Mouse (Mus musculus) gastrocnemius, postnatal 36 days (tissue): ENCODE measurements around the gene AC124108.1. TPM values are rescaled to one million over a fixed set of nuclear protein-coding genes. Genes with fewer than 3 reads are reported as not detected.
A peak's percentile ranks its signal among the peaks of the same experiment; 100 is the strongest.

Experiments used
- DNase-seq, 2 experiments: peaks; one replicate each; pipeline ENCODE4 v3.0.0; 2022
- intact Hi-C: fragments of 180-260 bp; cut with DNase I; formaldehyde crosslinking; loops from one replicate; pipeline ENCODE4 v1.15.1; 2025
- total RNA-seq, 2 experiments: library from RNA; stranded (reverse); gene quantifications; 2 replicates each; pipeline ENCODE4 v1.2.3; 2021

Gene AC124108.1
- total RNA-seq, 2 experiments from 2014 or later: not detected

DNA sequence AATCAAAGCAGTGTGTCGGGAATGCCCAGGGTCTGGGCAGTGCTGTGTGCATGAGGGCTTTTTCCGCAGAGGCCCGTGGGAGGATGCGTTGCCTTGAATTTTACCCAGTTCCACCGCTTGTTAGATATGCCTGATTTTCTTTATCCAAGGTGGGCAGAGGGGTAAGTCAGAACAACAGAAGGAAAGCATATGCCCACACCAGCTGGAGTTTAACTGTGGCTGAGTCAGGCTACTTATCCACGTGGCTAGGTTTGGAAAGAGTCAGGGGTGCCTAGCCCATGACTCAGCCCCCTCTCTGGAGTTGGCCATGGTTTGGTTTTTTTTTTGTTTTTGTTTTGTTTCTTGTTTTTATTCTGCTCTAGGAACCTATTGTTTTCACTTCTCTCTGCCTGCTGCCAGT lies 8.0 kb downstream of the AC124108.1 start:
- DNase-seq: no peak
- intact Hi-C loops: no loop called here

- no peak for DNase-seq
- intact Hi-C loops: loop anchor here (5.0 kb wide), 1 partner anchor 33 kb away; no protein-coding TSS in a partner anchor
Measured at GRCm38 (mm10) chr1:132199934-132200333, 8.7 kb downstream of the AC124108.1 start.

DNA sequence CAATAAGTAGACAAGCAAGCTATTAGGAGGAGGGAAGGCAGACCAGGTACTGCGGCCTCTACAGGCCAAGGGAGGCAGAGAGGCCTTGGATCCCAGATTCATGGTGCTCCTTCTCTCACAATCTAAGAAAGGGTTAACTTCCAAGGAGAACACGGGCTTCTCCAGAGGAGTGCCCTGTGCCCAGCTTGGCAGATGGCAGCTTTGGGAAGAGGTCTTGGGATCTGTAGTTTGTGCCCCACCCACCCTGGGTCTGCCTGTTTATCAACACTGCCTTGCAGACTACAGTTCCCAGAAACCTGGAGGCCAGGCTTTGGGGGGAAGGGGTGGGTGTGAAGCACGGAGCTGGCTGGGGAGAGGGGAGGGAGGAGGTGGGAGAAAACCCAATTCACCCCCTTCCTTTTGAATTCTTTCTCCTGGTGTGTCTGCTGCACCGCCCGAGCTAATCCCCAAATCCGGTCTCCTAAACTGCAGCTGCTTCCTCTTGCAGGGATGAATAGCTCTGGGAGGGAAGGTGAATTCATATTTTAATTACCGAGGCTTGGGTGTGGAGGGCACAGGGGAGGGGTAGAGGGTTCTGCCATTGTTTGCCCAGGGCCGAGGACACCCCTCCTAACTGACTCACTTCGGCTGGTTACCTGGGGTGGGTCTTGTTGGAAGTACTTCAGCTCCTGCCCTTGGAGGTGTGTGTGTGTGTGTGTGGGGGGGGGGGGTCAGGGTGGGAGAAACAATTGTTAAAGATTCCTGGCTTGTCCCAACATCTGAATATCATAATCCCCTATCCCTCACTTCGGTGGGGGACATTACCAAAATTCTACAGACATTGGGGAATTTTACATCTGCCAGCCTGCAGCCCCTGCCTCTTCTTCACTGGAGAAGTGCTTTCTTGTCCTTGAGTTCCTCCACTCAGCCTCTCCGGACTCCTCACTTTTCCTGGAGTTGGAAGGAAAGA lies 9.6 kb downstream of the AC124108.1 start:
- intact Hi-C loops: loop anchor here (5.0 kb wide), 1 partner anchor 34 kb away; no protein-coding TSS in a partner anchor
- no peak for DNase-seq

DNA sequence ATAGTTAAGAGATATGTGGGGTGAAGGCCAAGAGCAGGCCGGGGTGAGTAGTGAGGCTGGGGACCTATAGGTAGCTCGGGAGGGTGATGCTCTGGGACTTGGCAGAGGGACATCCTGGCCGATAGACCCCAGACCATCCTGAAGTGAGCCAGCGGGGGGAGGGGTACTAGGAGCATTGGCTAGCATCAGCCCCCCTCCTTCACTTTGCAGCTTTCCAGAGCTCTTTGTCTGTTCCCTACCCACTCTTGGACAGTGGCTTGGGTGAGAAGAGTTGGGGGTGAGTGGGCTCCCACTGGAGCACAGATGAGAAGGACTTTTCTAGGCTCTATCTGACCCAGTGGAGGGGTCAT lies 10.2 kb downstream of the AC124108.1 start:
- intact Hi-C loops: loop anchor here (5.0 kb wide), 1 partner anchor 34 kb away; no protein-coding TSS in a partner anchor
- no peak for DNase-seq

- intact Hi-C loops: loop anchor here (5.0 kb wide), 1 partner anchor 35 kb away; no protein-coding TSS in a partner anchor
- DNase-seq: no peak
Measured at GRCm38 (mm10) chr1:132201936-132202335, 10.7 kb downstream of the AC124108.1 start.

GRCm38 (mm10) chr1:132202771-132203170 lies 11.5 kb downstream of the AC124108.1 start:
- DNase-seq: no peak
- intact Hi-C loops: loop anchor here (5.0 kb wide), 1 partner anchor 35 kb away; no protein-coding TSS in a partner anchor

DNA sequence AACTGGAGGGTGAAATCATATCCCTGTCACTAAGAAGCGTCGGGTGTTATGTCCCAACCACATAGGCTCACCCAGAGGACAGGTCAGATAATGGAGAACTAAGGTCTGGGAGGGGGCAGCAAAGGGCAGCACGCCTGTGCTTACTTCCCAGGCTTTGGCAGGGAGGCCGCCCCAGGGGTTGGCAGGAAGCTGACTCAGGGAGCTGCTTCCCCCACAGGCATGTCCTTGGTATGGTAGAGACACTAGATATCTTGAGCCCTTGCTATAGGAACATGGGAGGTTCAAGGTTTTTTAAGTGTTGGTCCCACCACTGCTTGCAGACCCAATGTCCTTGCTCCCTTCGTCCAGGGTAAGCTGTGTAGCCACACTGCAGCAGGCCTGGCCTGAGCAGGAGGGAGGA lies 14.7 kb downstream of the AC124108.1 start:
- intact Hi-C loops: no loop called here
- no peak for DNase-seq

- intact Hi-C loops: no loop called here
- no peak for DNase-seq
Measured at GRCm38 (mm10) chr1:132206828-132207227, 15.6 kb downstream of the AC124108.1 start.

DNA sequence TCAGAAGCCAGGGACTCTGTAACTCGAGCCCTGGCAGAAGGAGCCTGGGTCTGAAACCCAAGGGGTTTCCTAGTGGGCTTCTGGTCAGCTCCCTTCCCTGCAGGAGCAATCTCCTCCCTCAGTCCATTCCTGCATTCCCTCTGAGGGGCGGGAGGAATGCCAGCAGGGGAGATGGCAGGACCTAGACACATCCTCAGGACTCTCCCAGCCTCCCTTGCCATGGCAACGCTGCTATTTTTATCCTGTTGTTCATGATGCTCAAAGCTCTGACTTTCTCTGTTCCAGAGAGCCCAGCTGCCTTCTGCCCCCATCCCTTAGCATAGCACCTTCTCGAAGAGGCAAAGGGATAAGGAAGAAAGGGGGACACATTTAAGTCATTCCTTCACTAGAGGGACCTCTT lies 16.9 kb downstream of the AC124108.1 start:
- DNase-seq: no peak
- intact Hi-C loops: no loop called here

DNA sequence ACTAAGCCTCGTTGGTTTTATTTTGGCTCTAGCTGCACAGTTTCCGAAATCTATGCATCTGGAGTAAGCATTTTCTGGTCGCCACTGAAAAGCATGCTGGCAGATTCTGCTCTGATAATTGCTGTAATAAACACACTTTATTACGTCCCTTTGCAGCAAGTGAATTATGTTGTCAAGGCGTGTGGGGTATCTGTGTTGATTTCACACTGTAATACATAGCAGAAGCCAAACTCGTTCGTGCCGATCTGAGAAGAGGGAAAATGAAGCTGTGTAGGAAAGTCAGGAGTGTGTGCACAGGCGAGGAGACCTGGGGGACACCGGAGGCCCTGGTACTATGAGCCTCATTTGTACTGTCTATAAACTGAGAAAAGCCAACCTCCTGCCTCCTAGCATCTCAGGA lies 18.1 kb downstream of the AC124108.1 start:
- DNase-seq: no peak
- intact Hi-C loops: no loop called here

DNA sequence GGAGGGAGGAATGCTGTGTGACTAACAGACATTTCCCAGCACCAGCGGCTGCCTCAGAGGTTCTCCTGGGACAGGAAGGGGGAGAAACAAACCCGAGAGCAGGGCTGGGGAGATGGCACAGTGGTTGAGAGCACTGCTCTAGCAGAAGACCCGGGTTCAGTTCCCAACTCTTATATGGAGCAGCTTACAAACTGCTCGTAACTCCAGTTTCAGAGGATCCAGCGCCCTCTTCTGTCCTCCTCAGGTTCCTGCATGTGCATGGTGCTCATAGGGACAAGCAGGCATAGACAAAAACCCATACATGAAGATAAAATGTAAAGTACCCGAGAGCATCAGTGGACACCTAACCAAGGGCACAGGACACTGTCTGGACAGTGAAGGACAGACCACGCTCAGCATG lies 19.7 kb downstream of the AC124108.1 start:
- intact Hi-C loops: loop anchor here (5.0 kb wide), 1 partner anchor 96 kb away; no protein-coding TSS in a partner anchor
- no peak for DNase-seq

DNA sequence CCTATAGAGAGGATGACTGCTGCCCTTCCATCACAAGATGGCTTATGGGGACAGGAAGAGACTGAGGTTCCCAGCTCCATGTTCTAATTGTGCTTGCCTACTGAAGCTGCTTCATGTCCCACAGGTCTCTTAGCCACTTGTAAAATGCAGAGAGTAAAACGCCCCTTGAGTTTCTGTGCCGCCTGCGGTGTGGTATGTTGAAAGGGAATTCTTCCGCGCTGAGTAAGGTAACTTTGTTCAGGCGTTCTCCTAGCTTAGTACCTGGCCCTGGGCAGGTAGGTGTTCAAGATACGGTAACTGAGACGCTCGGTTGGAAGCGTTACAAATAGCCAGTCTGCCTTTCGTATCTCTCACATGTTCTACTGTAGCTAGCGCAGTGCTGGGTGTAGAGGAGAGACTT lies 20.4 kb downstream of the AC124108.1 start:
- no peak for DNase-seq
- intact Hi-C loops: loop anchor here (5.0 kb wide), 1 partner anchor 96 kb away; no protein-coding TSS in a partner anchor

DNA sequence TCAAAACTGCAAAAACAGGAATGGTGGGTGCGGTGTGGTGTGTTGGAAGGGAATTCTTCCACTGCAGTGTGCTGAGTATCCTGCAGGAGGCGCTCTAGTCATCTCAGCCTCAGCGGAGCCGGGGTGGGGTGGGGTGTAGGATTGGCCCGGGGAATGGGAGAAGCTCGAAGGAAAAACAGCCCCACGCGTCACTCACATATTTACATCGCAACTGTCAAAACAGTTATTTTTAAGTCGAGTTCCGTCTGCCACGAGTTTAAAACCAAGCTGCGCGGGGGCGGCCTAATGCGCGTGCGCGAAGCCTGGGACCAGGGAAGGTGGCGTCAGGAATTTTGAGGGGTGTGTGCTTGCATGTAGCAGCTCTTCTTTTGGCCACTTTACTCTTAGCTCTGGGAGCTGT lies 21.0 kb downstream of the AC124108.1 start:
- DNase-seq: peak; percentile 46 to 49
- intact Hi-C loops: loop anchor here (5.0 kb wide), 1 partner anchor 95 kb away; no protein-coding TSS in a partner anchor

- intact Hi-C loops: loop anchor here (5.0 kb wide), 1 partner anchor 94 kb away; no protein-coding TSS in a partner anchor
- no peak for DNase-seq
Measured at GRCm38 (mm10) chr1:132213076-132213475, 21.8 kb downstream of the AC124108.1 start.

DNA sequence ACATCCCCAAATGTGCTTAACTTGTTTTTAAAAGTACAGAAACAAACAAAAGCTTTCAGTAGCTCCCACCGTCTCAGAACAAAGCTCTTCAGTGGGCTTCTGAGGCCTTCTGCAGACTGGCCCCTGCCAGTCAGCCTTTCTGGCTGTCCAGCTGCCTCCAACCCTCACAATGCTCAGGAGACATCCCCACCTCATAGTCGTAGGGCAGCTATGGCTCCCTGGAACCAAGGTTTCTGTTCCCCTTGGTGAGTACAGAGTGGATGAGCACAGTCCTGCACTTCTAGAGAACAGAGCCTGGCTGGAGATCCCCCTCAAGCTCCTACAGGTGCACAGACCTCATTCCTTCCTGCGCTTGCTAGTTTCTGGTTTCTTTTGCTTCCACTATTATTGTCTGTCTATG lies 25.0 kb downstream of the AC124108.1 start:
- DNase-seq: no peak
- intact Hi-C loops: no loop called here

GRCm38 (mm10) chr1:132221627-132222026 lies 30.4 kb downstream of the AC124108.1 start:
- no peak for DNase-seq
- intact Hi-C loops: no loop called here

DNA sequence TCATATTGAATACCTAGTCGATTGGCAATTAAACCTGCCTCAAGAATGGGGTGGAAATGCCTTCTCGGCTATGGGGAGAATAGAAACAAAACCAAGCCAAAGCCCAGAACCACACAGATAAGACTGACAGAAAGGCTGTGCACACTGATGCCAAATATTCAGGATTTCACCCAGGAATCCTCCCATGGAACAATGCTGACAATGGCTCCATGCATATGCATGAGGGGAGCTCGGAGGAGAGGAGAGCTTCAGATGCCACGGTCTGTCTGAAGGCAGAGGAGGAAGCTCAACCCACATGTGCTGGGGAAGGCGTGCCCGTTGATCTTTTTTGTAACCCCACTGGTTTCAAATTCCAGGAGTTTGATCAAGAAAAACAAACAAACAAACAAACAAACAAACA lies 30.9 kb downstream of the AC124108.1 start:
- intact Hi-C loops: no loop called here
- DNase-seq: no peak

DNA sequence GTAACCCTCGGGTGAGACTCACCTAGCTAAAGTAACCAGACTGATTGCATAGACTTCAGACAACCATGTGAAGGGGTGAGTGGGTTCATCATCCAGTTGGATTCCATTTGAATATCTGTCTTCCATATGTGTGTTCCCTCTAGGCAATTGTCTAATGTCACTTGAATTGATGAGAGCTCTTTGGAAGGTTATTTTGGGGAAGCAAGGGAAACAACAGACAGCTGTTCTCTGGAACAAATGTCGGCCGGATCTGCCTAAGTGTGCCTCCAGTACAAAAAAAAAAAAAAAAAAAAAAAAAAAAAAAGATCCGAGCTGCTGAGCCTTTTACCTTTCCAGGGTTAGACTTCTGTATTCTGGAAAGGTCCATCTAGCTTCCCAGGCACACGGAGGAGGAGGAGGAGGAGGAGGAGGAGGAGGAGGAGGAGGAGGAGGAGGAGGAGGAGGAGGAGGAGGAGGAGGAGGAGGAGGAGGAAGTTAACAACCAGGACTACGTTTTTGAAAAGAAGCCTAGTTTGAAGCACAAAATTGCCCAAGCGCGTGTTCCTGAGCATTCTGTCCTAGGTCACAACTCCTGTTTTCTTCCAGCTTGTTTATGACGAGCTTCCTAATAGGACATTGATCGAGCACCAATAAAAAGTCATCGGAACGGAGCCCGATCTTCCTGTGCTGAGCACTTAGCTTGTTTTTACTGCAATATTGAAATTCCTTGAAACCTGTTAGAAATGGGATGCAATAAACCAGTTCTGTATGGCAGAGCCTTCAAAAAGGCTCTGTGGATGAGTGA lies 35.2 kb downstream of the AC124108.1 start:
- DNase-seq: no peak
- intact Hi-C loops: no loop called here

GRCm38 (mm10) chr1:132229667-132230066 lies 38.4 kb downstream of the AC124108.1 start, which contains the start of gene Gm10188:
Gene Gm10188, minus strand, starts transcription at chr1:132229767.
- intact Hi-C loops: no loop called here
- DNase-seq: no peak

DNA sequence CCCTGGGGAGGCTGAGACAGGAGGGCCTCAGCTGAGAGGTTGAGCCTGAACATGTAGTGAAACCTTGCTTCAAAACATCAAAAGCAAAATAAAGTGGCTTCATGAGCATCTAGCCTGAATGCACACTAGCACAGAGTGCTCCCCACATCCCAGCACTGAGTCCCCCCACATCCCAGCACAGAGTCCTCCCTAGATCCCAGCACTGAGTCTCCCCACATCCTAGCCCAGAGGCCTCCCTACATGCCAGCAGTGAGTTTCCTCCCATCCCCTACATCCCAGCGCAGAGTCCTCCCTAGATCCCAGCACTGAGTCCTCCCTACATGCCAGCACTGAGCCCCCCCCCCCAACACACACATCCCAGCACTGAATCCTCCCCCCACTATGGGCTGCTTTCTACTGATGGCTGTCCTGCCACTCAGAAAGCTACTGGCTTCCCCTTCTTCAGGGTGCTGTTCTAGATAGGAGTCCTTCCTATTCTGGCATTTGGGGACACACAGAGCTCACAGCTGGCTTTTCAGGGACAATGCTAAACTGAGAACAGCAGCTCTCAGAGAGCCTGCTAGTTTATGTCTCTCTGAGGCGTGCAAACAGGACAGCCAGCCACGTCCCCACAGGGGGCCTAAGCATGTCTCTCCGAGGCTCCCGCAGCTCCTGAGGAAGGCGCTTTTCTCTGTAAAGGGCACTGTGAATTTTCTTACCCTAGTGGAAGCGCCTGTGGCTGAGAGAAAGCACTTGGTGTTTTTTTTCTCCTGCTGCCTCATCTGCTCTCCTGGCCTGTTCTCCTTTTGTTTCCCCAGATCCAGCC lies 40.4 kb downstream of the AC124108.1 start:
- intact Hi-C loops: no loop called here
- no peak for DNase-seq
